Mouse (Mus musculus) G1E (cell line): ENCODE results near the gene Tpi1. TPM values are rescaled to one million over a fixed set of nuclear protein-coding genes. Genes with fewer than 3 reads are reported as not detected.

Experiments used
- ATAC-seq: 2 replicates; pipeline ENCODE4 v1.8.0; 2016; ENCODE audit warnings: mild to moderate bottlenecking; ENCODE audit not compliant: insufficient number of reproducible peaks, poor library complexity, low FRiP score, severe bottlenecking; ENCODE audit errors: extremely low read depth
- DNase-seq: peaks from one replicate; pipeline ENCODE4 v3.0.0; 2012; ENCODE audit warnings: low spot score
- H3K27me3 ChIP-seq: 2 replicates; pipeline ENCODE4 v1.6.1; 2012; ENCODE audit warnings: mild to moderate bottlenecking, low read length, inconsistent platforms; ENCODE audit not compliant: insufficient read depth
- H3K36me3 ChIP-seq: replicated peaks from 2 replicates; pipeline ENCODE3; 2012; ENCODE audit warnings: mild to moderate bottlenecking, inconsistent platforms
- H3K4me1 ChIP-seq: 2 replicates; pipeline ENCODE4 v1.6.1; 2012; ENCODE audit warnings: low read depth, low read length, inconsistent platforms, mixed read lengths; ENCODE audit not compliant: insufficient read depth
- H3K4me3 ChIP-seq: 2 replicates; pipeline ENCODE4 v1.5.1; 2012; ENCODE audit warnings: low read depth, mild to moderate bottlenecking, inconsistent platforms, low read length, moderate library complexity, mixed read lengths
- H3K9me3 ChIP-seq: replicated peaks from 2 replicates; pipeline ENCODE4 v1.6.1; 2012; ENCODE audit warnings: inconsistent platforms
- CTCF ChIP-seq: IDR thresholded peaks from 2 replicates; pipeline ENCODE4 v1.5.1; 2012; ENCODE audit warnings: low read depth, low read length, inconsistent platforms, mixed read lengths
- GATA1 ChIP-seq: IDR thresholded peaks from 2 replicates; pipeline ENCODE4 v1.6.1; 2012; ENCODE audit warnings: borderline replicate concordance, low read length, inconsistent platforms, mixed read lengths
- GATA2 ChIP-seq: IDR thresholded peaks from 2 replicates; pipeline ENCODE4 v1.6.1; 2012; ENCODE audit warnings: low read depth, low read length, inconsistent platforms, borderline replicate concordance
- POLR2AphosphoS5 ChIP-seq: IDR thresholded peaks from 2 replicates; pipeline ENCODE4 v1.6.1; 2012; ENCODE audit warnings: low read depth, low read length, inconsistent platforms; ENCODE audit not compliant: insufficient replicate concordance
- TAL1 ChIP-seq: conservative IDR thresholded peaks from 2 replicates; pipeline ENCODE4 v1.6.1; 2012; ENCODE audit warnings: low read depth, low read length, inconsistent platforms, mixed read lengths
- polyA plus RNA-seq: library from polyadenylated mRNA; stranded (reverse); fragments of >175 nt; gene quantifications from 2 replicates; pipeline ENCODE4 v1.2.3, GENCODE M21; 2012
- total RNA-seq, 2 experiments: library from RNA; stranded (forward) in 1 of 2; stranded (reverse) in 1 of 2; fragments of 200-1000 nt in 1 of 2; fragments of >200 nt in 1 of 2; fragmentation: Nextera tagmentation in 1 of 2; gene quantifications; 2 replicates each; pipeline ENCODE4 v1.2.3; 2014 to 2017

The Tpi1 gene
- total RNA-seq (2014; fragmentation: Nextera tagmentation), result 601 and 619 TPM in 2 replicates
- 903 and 1,035 TPM in 2 replicates for total RNA-seq (2017)
- polyA plus RNA-seq, result 520 and 701 TPM in 2 replicates

DNA sequence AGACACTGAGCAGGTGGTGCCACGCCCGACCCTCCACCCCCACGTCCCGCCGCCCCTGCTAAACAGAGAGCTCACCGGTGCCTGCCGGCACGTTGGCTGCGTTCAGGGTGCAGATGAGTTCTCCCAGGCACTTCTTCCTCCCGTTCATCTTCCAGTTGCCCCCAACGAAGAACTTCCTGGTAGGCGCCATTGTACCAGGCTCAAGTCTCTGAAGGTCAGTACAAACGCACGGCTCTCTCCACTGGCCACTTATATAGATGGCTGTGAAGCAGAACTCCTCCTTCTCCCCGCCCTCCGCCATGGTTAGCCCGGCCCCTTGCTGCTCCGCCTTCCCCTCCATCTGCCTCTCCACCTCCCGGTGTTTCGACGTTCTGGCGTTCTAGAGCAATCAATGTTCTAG is at the start of gene Tpi1:
Gene Tpi1 (minus strand): TSS at position 364 of the 400 bp plus-strand sequence.
- no peaks in the 10 kb centered on the region for H3K9me3 ChIP-seq
- peaks cover 89% of the 10 kb centered on the region for H3K36me3 ChIP-seq
- TF ChIP-seq POLR2AphosphoS5 (peak; percentile 93), TAL1 (no peak)
- H3K27me3 ChIP-seq, result no peaks in the 10 kb centered on the region
- H3K4me3 ChIP-seq, result peak within 1 kb of the TSS; percentile 78
- H3K4me1 ChIP-seq, result peaks cover 52% of the 10 kb centered on the region
- ATAC-seq, result peak; percentile 75
- peak; percentile 91 for DNase-seq

- peaks cover 5% of the 10 kb centered on the region; the same call in 1 of the 2 replicates for H3K4me1 ChIP-seq
- TF ChIP-seq POLR2AphosphoS5 (no peak), CTCF (no peak), GATA2 (no peak), GATA1 (no peak), TAL1 (no peak)
- no peak for ATAC-seq
- no peaks in the 10 kb centered on the region for H3K36me3 ChIP-seq
- peaks cover 76% of the 10 kb centered on the region for H3K27me3 ChIP-seq
- DNase-seq, result no peak
- no peak overlapping the region for H3K4me3 ChIP-seq
- no peaks in the 10 kb centered on the region for H3K9me3 ChIP-seq
Observed at GRCm38 (mm10) chr6:124863125-124863657, 49.1 kb upstream of the Tpi1 start.

DNA sequence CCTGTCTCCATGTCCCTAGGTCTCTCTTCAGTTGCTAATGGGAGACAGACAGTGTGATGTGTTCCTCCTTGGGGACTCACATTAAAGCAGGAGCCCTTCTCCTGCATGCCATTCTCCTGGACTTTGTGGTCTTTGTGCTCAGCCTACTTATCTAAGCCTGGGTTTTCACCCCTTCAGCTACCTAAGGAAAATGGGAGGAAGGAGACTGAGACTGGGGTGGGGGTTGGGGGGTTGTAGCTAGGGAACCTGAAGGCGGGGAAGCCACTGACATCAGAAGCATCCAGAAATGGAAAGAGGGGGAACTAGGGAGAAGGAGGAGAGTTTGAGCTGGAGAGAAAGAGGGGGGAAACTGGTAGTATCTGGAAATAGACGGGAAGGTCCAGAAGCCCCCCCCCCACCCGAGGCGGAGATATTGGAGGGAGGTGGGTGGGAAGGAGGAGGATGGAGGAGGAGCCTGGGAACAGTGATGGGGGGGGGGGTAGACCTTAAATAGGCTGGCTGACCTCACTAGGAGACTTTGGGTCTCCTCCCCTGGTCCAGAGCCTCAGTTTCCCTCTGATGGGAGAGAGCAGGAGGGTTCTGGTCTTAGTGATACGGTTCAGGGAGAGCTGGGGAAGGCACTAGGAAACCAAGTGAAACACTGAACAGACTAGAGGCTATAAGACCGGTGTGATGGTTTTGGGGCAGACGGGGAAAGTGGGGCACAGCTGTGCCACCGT is 48.5 kb upstream of the Tpi1 start:
- DNase-seq (no peak), ATAC-seq (no peak)
- no peak for TF ChIP-seq TAL1
- no peak for TF ChIP-seq POLR2AphosphoS5
- no peak for TF ChIP-seq CTCF
- TF ChIP-seq GATA1, result no peak
- no peak for TF ChIP-seq GATA2
- Histone ChIP-seq H3K27me3 (peaks cover 74% of the 10 kb centered on the region), H3K36me3 (no peaks in the 10 kb centered on the region), H3K4me3 (no peak overlapping the region), H3K9me3 (no peaks in the 10 kb centered on the region), H3K4me1 (peaks cover 5% of the 10 kb centered on the region; the same call in 1 of the 2 replicates)

- peaks cover 71% of the 10 kb centered on the region for H3K27me3 ChIP-seq
- ATAC-seq, result no peak
- TF ChIP-seq POLR2AphosphoS5 (no peak), GATA2 (no peak), GATA1 (no peak), CTCF (no peak), TAL1 (no peak)
- H3K4me1 ChIP-seq, result peaks cover 5% of the 10 kb centered on the region; the same call in 1 of the 2 replicates
- H3K4me3 ChIP-seq, result no peak overlapping the region
- H3K9me3 ChIP-seq, result no peaks in the 10 kb centered on the region
- no peak for DNase-seq
- no peaks in the 10 kb centered on the region for H3K36me3 ChIP-seq
Observed at GRCm38 (mm10) chr6:124861802-124862201, 47.7 kb upstream of the Tpi1 start.

- DNase-seq, result no peak
- peaks cover 72% of the 10 kb centered on the region for H3K27me3 ChIP-seq
Observed at GRCm38 (mm10) chr6:124861266-124861665, 47.2 kb upstream of the Tpi1 start.

GRCm38 (mm10) chr6:124860511-124860910 is 46.4 kb upstream of the Tpi1 start:
- peaks cover 5% of the 10 kb centered on the region; the same call in 1 of the 2 replicates for H3K4me1 ChIP-seq

More at GRCm38 (mm10) chr6:124861266-124861665, 47.2 kb upstream of the Tpi1 start:
- no peak for ATAC-seq
- Histone ChIP-seq H3K4me3 (no peak overlapping the region), H3K9me3 (no peaks in the 10 kb centered on the region), H3K4me1 (peaks cover 5% of the 10 kb centered on the region; the same call in 1 of the 2 replicates), H3K36me3 (no peaks in the 10 kb centered on the region)
- no peak for TF ChIP-seq GATA2
- TF ChIP-seq CTCF, result no peak
- no peak for TF ChIP-seq POLR2AphosphoS5
- no peak for TF ChIP-seq TAL1
- TF ChIP-seq GATA1, result no peak

More at GRCm38 (mm10) chr6:124860511-124860910, 46.4 kb upstream of the Tpi1 start:
- no peak for TF ChIP-seq TAL1
- TF ChIP-seq POLR2AphosphoS5, result no peak
- TF ChIP-seq GATA2, result no peak
- TF ChIP-seq GATA1, result no peak
- no peak for TF ChIP-seq CTCF
- no peaks in the 10 kb centered on the region for H3K36me3 ChIP-seq
- no peaks in the 10 kb centered on the region for H3K9me3 ChIP-seq
- DNase-seq, result no peak
- no peak for ATAC-seq
- no peak overlapping the region for H3K4me3 ChIP-seq
- H3K27me3 ChIP-seq, result peaks cover 71% of the 10 kb centered on the region
